Mouse (Mus musculus) kidney, postnatal 25 days (tissue): ENCODE results near the gene Tmem242.
A peak's percentile ranks its signal among the peaks of the same experiment; 100 is the strongest.

Source experiments
- DNase-seq, 2 experiments: peaks; one replicate each; pipeline ENCODE4 v3.0.0; 2021; ENCODE audit warnings: mixed read lengths in 2 of 2

The Tmem242 gene

GRCm38 (mm10) chr17:5414041-5414440, 26.0 kb downstream of the Tmem242 start:
- no peak for DNase-seq

DNA sequence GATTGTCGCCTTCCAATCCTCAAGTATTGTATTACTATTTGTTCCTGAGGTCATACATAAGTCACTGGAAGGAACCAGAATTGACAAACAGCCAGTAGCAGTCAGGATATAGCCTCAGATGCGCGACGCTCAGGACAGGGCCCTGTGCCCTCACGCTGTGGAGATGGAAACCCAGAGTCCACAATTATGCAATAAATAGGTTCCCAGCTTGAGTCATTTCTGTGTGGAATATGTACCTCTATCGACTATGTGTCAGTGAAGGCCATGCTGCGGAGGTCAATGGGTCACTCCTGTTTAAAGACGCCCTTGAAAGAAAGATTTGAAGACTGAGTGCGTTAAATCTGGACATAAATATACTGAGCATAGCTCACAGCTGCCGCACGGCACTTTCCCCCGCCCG, 26.7 kb downstream of the Tmem242 start:
- DNase-seq, result no peak

GRCm38 (mm10) chr17:5412740-5413139, 27.3 kb downstream of the Tmem242 start:
- no peak for DNase-seq

GRCm38 (mm10) chr17:5412301-5412700, 27.8 kb downstream of the Tmem242 start:
- no peak for DNase-seq

- no peak for DNase-seq
These were observed 28.9 kb downstream of the Tmem242 start for GRCm38 (mm10) chr17:5411205-5411604.

DNA sequence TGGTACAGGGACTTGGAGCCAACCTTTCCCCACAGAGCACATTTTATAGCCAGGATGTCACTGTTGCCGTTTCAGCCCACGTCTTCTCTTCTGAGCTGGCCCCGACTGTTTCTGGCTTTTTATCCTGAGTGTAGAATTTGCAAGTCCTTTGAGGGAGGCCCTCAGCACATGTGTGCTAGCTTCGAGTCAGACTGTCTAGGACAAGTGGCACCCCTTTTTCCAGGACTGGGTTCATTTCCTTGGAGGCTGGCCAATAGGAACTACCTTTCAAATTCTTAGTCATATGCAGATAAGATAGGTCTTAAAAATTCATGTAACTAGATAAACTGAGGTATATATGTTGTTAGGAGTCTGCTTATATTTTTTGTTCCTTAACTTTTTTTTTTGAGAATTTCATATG, 29.7 kb downstream of the Tmem242 start:
- DNase-seq, result no peak

DNA sequence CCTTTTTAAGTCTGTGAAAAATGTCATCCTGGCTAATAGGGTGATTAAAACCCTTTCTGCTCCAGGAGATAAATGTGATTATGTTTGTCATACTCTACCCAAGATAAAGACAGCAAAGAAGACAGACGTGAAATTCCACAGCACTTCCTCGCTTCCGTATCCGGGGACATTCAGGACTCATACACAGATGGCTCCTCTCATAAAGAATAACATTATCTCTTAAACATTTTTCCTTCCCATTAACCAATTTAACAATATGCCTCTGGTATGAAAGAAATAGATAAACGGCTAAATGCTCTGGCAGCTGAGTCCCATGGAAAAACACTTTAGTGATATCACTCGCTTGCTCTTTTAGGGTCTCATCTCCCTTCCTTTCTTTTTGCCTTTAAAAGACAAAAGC, 33.0 kb downstream of the Tmem242 start:
- no peak for DNase-seq

DNA sequence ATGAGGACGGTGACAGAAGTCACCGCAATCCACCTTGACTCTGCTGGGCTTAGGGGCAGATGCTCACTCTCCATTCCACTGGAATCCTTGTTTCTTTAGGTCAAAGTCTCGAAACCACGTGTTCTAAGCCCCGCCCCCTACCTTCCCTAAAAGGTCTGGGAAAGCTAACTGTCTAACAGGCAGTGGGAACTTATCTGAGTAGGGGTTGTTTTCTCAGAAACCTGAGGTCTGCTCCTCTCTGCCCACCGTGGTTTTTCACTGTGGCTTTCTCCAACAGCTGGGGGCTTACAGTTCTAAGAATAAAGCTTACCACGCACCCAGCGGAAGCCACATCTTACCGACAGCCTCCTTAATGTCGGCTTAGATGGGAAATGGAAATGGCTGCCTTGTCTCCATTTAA, 33.5 kb downstream of the Tmem242 start:
- DNase-seq, result peak; percentile 70 to 72

GRCm38 (mm10) chr17:5403885-5404284, 36.2 kb downstream of the Tmem242 start:
- no peak for DNase-seq

DNA sequence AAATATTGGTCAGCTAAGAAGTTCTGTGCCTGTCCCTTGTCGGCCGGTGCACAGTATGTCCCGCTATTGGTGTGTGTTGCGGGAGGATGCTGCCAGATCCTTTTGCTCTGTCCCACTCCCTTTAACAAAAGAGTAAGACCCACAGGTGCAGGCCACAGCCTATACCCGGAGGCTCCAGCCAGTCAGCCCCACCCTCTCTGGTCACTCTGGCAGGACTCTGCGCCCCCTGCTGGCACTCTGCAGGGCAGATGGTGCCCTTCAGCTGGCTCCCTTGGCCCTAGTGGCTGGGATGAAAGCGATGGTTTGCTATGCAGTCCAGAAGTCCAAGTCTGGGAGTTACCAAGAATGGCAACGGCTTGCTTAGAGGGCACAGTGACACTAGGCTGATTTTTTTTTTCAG, 37.4 kb downstream of the Tmem242 start:
- peak; percentile 92 for DNase-seq

- DNase-seq, result peak; percentile 75 to 79
These were observed 38.0 kb downstream of the Tmem242 start for GRCm38 (mm10) chr17:5402069-5402468.

DNA sequence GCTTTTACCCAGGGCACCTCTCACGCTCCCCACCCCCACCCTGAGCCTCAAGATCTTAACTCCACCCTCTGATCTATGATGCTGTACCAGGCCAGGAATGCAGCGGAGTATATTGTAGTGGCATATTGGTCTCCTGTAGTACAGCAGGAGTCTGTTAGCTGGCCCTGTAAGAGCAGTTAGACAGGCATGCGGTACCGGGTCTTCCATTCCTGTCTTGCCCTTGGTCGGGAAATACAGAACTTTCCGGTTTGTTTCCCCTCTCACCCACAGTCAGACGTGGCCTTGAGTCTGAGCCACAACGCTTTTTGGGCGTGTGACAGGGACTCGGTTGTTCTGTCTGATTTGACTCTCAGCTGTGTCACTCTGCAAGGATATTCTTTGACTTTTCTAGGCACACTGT, 38.8 kb downstream of the Tmem242 start:
- no peak for DNase-seq

GRCm38 (mm10) chr17:5400435-5401090, 39.5 kb downstream of the Tmem242 start:
- DNase-seq, result no peak

GRCm38 (mm10) chr17:5397148-5398007, 42.7 kb downstream of the Tmem242 start:
- DNase-seq, result peak; percentile 84 to 91

GRCm38 (mm10) chr17:5396213-5396612, 43.8 kb downstream of the Tmem242 start:
- no peak for DNase-seq

GRCm38 (mm10) chr17:5395454-5396205, 44.4 kb downstream of the Tmem242 start:
- DNase-seq, result no peak

GRCm38 (mm10) chr17:5390682-5391081, 49.4 kb downstream of the Tmem242 start:
- DNase-seq, result no peak

- no peak for DNase-seq
These were observed 51.7 kb downstream of the Tmem242 start for GRCm38 (mm10) chr17:5388351-5388750.

DNA sequence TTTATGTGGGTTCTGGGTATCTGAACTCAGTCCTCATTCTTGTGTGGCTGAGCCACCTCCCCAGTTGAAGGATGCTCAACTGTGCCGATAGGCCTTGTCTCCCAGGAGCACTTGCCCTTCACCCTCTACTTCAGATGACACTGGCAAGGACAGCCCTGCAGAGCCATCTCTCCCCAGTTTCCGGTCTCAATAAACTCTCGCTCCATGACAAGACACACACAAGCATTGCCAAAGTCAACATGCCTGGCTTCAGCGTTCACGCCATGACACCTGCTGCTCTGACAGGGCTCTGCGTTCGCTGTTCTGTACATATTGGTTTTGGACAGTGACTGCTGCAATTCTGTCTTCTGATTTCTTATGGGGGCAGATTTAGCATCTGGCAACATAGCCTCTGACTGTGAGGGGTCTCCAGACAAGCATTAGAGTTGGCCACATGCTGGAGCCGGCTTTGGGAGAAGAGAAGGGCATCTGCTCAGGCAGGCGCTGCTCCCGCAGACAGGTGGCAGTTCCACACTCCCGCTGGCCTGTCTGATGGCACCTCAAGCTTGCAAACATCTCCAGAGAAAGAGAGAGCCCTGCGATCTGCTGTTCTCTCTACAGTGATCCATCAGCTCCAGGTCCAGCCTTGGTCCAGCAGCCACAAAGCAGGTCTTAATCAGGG, 53.0 kb downstream of the Tmem242 start:
- no peak for DNase-seq

DNA sequence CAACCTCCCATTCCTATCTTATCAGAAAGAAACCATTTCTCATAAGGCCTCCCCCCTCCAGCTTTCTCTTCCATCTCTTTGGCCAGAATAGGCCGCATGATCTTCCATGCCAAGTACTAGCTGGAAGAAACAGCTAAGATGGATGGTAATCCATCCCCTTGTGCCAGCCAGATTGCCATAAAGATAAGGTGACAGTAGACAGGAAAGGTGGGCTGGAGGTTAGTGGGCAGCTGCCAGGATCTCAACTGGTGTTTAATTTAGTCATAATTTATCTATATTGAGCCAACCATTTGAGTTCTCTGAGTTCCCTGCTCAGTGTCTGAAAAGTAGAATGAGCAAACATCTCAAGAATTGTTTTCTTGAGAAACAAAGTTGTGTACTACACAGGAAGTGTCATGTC, 54.4 kb downstream of the Tmem242 start:
- no peak for DNase-seq

- peak; percentile 70 to 76 for DNase-seq
These were observed 62.1 kb downstream of the Tmem242 start for GRCm38 (mm10) chr17:5377930-5378310.

- no peak for DNase-seq
These were observed 62.7 kb downstream of the Tmem242 start for GRCm38 (mm10) chr17:5377151-5377929.
